Mouse (Mus musculus): Measurements from ENCODE around the gene St14. TPM values are rescaled to one million over a fixed set of nuclear protein-coding genes. Genes with fewer than 3 reads are reported as not detected.
A peak's percentile ranks its signal among the peaks of the same experiment; 100 is the strongest.

Gene St14
- polyA plus RNA-seq, 2 experiments, result 8.4 to 11.4 TPM

DNA sequence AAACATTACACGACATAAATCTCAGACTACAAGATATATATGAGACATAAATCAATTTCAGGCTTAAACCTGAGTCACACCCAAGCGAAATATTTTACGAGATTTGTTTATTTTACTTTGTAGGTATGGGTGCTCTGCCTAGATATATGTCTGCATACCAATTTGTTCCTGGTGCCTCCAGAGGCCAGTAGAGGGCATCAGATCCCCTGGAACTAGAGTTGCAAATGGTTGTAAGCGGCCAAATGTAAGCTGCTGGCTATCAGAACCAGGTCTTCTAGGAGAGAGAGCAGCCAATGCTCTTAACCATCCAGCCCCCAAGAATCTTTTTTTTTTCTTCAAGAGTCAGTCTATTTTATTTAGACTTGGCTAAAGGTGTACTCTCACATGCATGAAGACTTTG, 28.3 kb upstream of the St14 start:
- Histone ChIP-seq H3K9ac (ENCODE audit: low read depth, low read length, severe bottlenecking) (no peak overlapping the region), H3K27ac (replicated peaks; ENCODE audit: low read depth, low read length) (no peak overlapping the region), H3K4me3 (replicated peaks; ENCODE audit: low read length) (no peak overlapping the region), H3K4me1 (ENCODE audit: control insufficient read depth, insufficient read depth, low read length) (no peaks in the 10 kb centered on the region), H3K36me3 (ENCODE audit: control insufficient read depth, insufficient read depth, low read length) (peaks cover 91% of the 10 kb centered on the region), H3K9me3 (ENCODE audit: control insufficient read depth, low read length) (no peaks in the 10 kb centered on the region), H3K27me3 (ENCODE audit: control insufficient read depth, insufficient read depth, low read length) (no peaks in the 10 kb centered on the region), H3K4me2 (replicated peaks; ENCODE audit: low read depth, low read length, severe bottlenecking) (no peak overlapping the region)
- DNase-seq (ENCODE audit: low spot score) (peak; percentile 9), ATAC-seq (ENCODE audit: low FRiP score, low read depth) (no peak)
- WGBS, result 82% methylated on average over 4 of the region's 4 CpGs
- TF ChIP-seq POLR2A (IDR thresholded peaks at IDR 0.05; ENCODE audit: borderline replicate concordance, extremely low read depth, insufficient read depth, insufficient read length), result no peak

DNA sequence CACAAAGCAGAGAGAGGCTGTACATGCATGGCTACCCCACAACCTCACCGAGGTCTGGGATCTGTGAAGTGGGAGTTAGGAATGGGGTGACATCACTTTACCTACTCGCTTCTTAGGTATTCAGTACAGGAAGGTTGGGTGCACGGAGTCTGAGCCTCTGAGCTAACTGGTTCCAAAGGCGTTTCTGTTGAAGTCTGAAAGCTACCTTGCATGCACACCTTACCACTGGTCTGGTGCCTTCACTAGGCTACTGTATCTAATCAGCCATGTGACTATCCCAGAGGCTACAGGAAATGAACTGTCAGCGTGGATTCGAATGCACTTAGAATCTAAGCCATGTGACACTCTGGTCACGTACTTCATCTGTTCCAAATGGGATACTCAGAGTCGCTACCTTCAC, 24.9 kb upstream of the St14 start:
- WGBS, result 85% methylated on average over 8 of the region's 8 CpGs
- no peak for ATAC-seq (ENCODE audit: low FRiP score, low read depth)
- DNase-seq (ENCODE audit: low spot score), result no peak
- H3K4me1 ChIP-seq (ENCODE audit: control insufficient read depth, insufficient read depth, low read length), result no peaks in the 10 kb centered on the region
- H3K4me3 ChIP-seq (replicated peaks; ENCODE audit: low read length), result no peak overlapping the region
- no peak overlapping the region for H3K4me2 ChIP-seq (replicated peaks; ENCODE audit: low read depth, low read length, severe bottlenecking)
- no peak overlapping the region for H3K9ac ChIP-seq (ENCODE audit: low read depth, low read length, severe bottlenecking)
- H3K27ac ChIP-seq (replicated peaks; ENCODE audit: low read depth, low read length), result no peak overlapping the region
- H3K27me3 ChIP-seq (ENCODE audit: control insufficient read depth, insufficient read depth, low read length), result no peaks in the 10 kb centered on the region
- H3K9me3 ChIP-seq (ENCODE audit: control insufficient read depth, low read length), result no peaks in the 10 kb centered on the region
- no peak for TF ChIP-seq POLR2A (IDR thresholded peaks at IDR 0.05; ENCODE audit: borderline replicate concordance, extremely low read depth, insufficient read depth, insufficient read length)
- H3K36me3 ChIP-seq (ENCODE audit: control insufficient read depth, insufficient read depth, low read length), result peaks cover 91% of the 10 kb centered on the region

DNA sequence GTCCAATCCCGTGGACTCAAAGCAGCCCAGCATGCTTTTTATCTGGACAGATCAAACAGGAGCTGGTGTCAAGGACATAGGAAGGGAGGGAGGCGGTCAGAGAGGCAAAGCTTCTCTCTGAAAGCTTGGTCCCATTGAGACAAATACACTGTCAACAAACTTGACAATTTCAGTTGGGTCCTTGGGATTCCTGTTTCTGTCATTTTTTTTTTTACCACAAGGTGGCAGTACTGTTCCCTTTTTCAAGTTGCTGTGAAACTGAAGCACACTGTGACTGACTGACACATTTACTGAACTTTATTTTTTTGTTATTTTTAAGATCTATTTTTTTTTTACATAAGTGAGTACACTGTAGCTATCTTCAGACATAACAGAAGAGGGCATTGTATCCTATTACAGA, 19.4 kb upstream of the St14 start:
- Histone ChIP-seq H3K9ac (ENCODE audit: low read depth, low read length, severe bottlenecking) (no peak overlapping the region), H3K27me3 (ENCODE audit: control insufficient read depth, insufficient read depth, low read length) (no peaks in the 10 kb centered on the region), H3K27ac (replicated peaks; ENCODE audit: low read depth, low read length) (no peak overlapping the region), H3K9me3 (ENCODE audit: control insufficient read depth, low read length) (no peaks in the 10 kb centered on the region), H3K4me2 (replicated peaks; ENCODE audit: low read depth, low read length, severe bottlenecking) (no peak overlapping the region), H3K4me1 (ENCODE audit: control insufficient read depth, insufficient read depth, low read length) (no peaks in the 10 kb centered on the region), H3K4me3 (replicated peaks; ENCODE audit: low read length) (no peak overlapping the region), H3K36me3 (ENCODE audit: control insufficient read depth, insufficient read depth, low read length) (peaks cover 65% of the 10 kb centered on the region)
- DNase-seq (ENCODE audit: low spot score), result peak; percentile 29
- TF ChIP-seq POLR2A (IDR thresholded peaks at IDR 0.05; ENCODE audit: borderline replicate concordance, extremely low read depth, insufficient read depth, insufficient read length), result no peak
- ATAC-seq (ENCODE audit: low FRiP score, low read depth), result no peak
- WGBS, result 85% methylated on average over 2 of the region's 2 CpGs

DNA sequence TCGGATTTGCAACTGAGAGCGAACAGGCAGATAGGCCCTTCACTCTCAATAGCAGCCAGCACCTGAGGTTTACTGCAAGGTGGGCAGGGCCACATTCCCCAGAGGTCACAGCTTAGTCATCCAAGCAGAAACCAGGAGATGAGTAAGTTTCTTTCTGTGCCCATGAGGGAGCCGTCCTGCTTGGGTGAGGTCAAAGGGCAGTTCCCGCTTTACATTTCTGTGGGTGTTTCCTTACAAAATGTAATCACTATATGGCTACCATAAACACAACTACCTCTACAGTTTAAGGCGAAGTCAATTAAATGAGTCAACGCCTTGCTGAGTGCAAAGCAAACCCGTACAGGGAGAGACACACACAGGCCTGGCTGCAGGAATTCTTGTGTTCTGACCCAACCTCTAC, 16.5 kb upstream of the St14 start:
- no peak for TF ChIP-seq POLR2A (IDR thresholded peaks at IDR 0.05; ENCODE audit: borderline replicate concordance, extremely low read depth, insufficient read depth, insufficient read length)
- Histone ChIP-seq H3K4me1 (ENCODE audit: control insufficient read depth, insufficient read depth, low read length) (no peaks in the 10 kb centered on the region), H3K9me3 (ENCODE audit: control insufficient read depth, low read length) (no peaks in the 10 kb centered on the region), H3K4me3 (replicated peaks; ENCODE audit: low read length) (no peak overlapping the region), H3K9ac (ENCODE audit: low read depth, low read length, severe bottlenecking) (no peak overlapping the region), H3K36me3 (ENCODE audit: control insufficient read depth, insufficient read depth, low read length) (peaks cover 43% of the 10 kb centered on the region), H3K4me2 (replicated peaks; ENCODE audit: low read depth, low read length, severe bottlenecking) (no peak overlapping the region), H3K27ac (replicated peaks; ENCODE audit: low read depth, low read length) (no peak overlapping the region), H3K27me3 (ENCODE audit: control insufficient read depth, insufficient read depth, low read length) (no peaks in the 10 kb centered on the region)
- no peak for DNase-seq (ENCODE audit: low spot score)
- no peak for ATAC-seq (ENCODE audit: low FRiP score, low read depth)
- WGBS, result 78% methylated on average over 7 of the region's 7 CpGs

DNA sequence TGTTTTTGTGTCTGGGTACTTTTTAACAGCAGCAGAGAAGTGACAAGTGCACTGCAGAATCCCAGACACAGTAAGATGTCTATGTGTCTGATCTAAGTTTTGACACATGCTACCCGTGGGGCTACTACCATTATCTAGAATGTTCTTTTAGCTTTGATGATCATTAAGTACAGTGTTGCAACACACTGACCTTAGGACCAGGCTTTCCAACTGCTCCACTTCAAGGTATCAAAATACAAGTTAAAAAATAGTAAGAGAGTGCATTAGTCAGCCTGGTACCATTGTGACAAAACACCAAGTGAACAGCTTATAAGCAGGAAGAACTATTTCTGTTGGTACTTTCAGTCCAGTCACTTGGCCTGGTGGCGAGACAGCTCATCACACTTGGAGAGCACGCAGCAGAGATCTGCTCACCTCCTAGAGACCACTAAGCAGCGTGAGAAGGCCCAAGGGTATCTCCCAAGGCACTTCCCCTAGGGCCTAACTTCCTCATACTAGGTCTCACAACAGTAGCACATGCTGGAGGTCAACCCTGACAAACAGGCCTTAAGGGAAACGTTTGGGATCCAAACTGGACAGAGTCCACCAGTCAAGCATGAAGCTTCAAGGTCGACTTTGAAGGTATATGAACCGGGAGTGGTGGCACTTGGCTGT, 13.7 kb upstream of the St14 start:
- no peak for TF ChIP-seq POLR2A (IDR thresholded peaks at IDR 0.05; ENCODE audit: borderline replicate concordance, extremely low read depth, insufficient read depth, insufficient read length)
- no peaks in the 10 kb centered on the region for H3K27me3 ChIP-seq (ENCODE audit: control insufficient read depth, insufficient read depth, low read length)
- no peak overlapping the region for H3K9ac ChIP-seq (ENCODE audit: low read depth, low read length, severe bottlenecking)
- DNase-seq (ENCODE audit: low spot score) (no peak), ATAC-seq (ENCODE audit: low FRiP score, low read depth) (no peak)
- no peaks in the 10 kb centered on the region for H3K4me1 ChIP-seq (ENCODE audit: control insufficient read depth, insufficient read depth, low read length)
- 85% methylated on average over 7 of the region's 7 CpGs for WGBS
- no peak overlapping the region for H3K4me3 ChIP-seq (replicated peaks; ENCODE audit: low read length)
- no peak overlapping the region for H3K4me2 ChIP-seq (replicated peaks; ENCODE audit: low read depth, low read length, severe bottlenecking)
- peaks cover 24% of the 10 kb centered on the region for H3K36me3 ChIP-seq (ENCODE audit: control insufficient read depth, insufficient read depth, low read length)
- H3K9me3 ChIP-seq (ENCODE audit: control insufficient read depth, low read length), result no peaks in the 10 kb centered on the region
- H3K27ac ChIP-seq (replicated peaks; ENCODE audit: low read depth, low read length), result no peak overlapping the region
